Mouse (Mus musculus): ENCODE measurements around the gene Pdk2. TPM values are rescaled to one million over a fixed set of nuclear protein-coding genes. Genes with fewer than 3 reads are reported as not detected.
A peak's percentile ranks its signal among the peaks of the same experiment; 100 is the strongest.

The Pdk2 gene
- polyA plus RNA-seq, 1 experiment from 2014 or later, result 22.7 TPM

DNA sequence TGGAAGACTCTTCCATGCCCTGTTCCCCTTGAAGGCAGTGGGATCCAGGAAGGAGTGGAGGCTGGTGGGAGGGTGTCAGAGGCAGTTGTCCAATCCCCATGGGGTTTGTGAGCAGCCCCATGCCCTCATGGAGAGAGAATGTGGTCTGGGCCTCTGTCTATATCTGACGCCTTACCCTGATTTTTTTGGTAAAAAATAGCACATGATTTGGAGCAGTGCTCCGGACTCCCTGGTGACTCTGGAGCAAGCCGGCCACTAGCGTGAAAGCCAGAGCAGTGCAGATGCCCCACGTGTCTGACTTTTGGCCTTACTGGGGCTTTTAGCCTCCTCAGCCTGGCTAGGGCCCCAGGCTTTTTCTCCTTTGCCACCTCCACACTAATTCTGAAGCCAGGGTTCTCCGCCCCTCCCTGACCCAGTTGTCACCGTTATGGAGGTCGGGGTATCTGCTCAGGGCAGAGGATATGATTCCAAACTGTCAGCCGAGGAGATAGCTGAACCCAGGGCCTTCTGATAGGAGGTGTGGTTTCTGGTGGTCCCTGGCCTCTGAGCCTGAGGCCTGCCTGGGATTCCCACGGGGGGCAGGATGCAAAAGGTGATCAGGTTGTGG is 46.8 kb downstream of the Pdk2 start:
- H3K4me2 ChIP-seq (replicated peaks), result peak overlapping the region; percentile 100
- H3K4me3 ChIP-seq (replicated peaks; ENCODE audit: low read length), result peak overlapping the region; percentile 95
- no peaks in the 10 kb centered on the region for H3K27me3 ChIP-seq (ENCODE audit: control insufficient read depth, insufficient read depth, low read length)
- H3K36me3 ChIP-seq (replicated peaks; ENCODE audit: control insufficient read depth, insufficient read depth), result peaks cover 43% of the 10 kb centered on the region
- peak overlapping the region; percentile 99 for H3K9ac ChIP-seq
- H3K9me3 ChIP-seq (ENCODE audit: control insufficient read depth, low read length), result no peaks in the 10 kb centered on the region
- ATAC-seq (ENCODE audit: low FRiP score), result no peak
- DNase-seq (ENCODE audit: low spot score), result no peak
- H3K27ac ChIP-seq, result no peak overlapping the region
- 38% methylated on average over 10 of the region's 10 CpGs for WGBS
- H3K4me1 ChIP-seq (replicated peaks; ENCODE audit: control insufficient read depth, insufficient read depth, low read length), result peaks cover 51% of the 10 kb centered on the region

DNA sequence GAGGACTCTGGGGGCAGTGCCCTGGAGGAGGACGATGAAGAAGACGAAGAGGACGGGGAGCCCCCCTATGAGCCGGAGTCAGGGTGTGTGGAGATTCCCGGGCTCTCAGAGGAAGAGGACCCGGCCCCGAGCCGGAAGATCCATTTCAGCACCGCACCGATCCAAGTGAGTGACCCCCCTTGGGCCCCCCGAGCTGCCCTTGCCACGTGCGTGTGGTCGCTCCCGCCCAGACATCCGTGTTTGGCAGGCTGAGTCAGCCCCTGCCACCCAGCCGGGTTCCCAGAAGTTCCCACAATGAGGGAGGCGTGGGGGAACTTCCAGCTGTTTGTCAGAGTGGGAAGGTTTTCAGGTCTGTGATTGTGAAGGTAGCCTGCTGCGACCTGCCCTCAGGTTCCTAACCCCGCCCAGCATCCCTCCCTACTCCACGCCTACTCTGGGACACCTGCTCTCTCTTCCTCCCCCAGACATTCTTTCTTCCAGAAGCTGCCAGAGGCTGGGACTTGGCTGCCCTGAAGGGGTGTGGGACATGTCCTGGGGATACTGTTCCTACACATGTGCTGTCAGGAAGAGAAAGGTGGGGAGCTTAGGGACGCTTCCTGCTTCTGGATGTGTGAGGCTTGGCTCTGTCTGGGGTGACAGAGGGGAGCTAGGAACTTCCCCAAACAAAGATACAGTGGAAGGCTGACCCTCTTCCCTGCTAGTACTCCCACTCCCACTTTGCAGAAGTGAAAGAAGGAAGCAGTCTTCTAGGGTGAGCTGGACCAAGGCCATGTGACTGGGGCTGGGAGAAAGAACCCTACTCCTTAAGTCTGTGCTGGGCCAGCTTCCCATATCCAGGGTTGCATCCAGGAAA is 48.2 kb downstream of the Pdk2 start:
- no peaks in the 10 kb centered on the region for H3K27me3 ChIP-seq (ENCODE audit: control insufficient read depth, insufficient read depth, low read length)
- H3K27ac ChIP-seq, result no peak overlapping the region
- no peaks in the 10 kb centered on the region for H3K9me3 ChIP-seq (ENCODE audit: control insufficient read depth, low read length)
- peak overlapping the region; percentile 95 for H3K4me3 ChIP-seq (replicated peaks; ENCODE audit: low read length)
- H3K36me3 ChIP-seq (replicated peaks; ENCODE audit: control insufficient read depth, insufficient read depth), result peaks cover 30% of the 10 kb centered on the region
- DNase-seq (ENCODE audit: low spot score), result no peak
- peak overlapping the region; percentile 99 for H3K9ac ChIP-seq
- peaks cover 58% of the 10 kb centered on the region for H3K4me1 ChIP-seq (replicated peaks; ENCODE audit: control insufficient read depth, insufficient read depth, low read length)
- ATAC-seq (ENCODE audit: low FRiP score), result no peak
- peak overlapping the region; percentile 100 for H3K4me2 ChIP-seq (replicated peaks)
- under 1% methylated on average over 20 of the region's 22 CpGs for WGBS

GRCm38 (mm10) chr11:94992480-94992753 is 48.7 kb downstream of the Pdk2 start:
- H3K4me3 ChIP-seq (replicated peaks; ENCODE audit: low read length), result peak overlapping the region; percentile 95
- no peak for ATAC-seq (ENCODE audit: low FRiP score)
- peak overlapping the region; percentile 99 for H3K9ac ChIP-seq
- H3K4me2 ChIP-seq (replicated peaks), result peak overlapping the region; percentile 100
- 1% methylated on average over 20 of the region's 20 CpGs for WGBS
- no peaks in the 10 kb centered on the region for H3K27me3 ChIP-seq (ENCODE audit: control insufficient read depth, insufficient read depth, low read length)
- peaks cover 24% of the 10 kb centered on the region for H3K36me3 ChIP-seq (replicated peaks; ENCODE audit: control insufficient read depth, insufficient read depth)
- 0 out of 2 replicates have a peak overlapping the region, but pooled peaks have one; percentile 97 for H3K27ac ChIP-seq
- DNase-seq (ENCODE audit: low spot score), result no peak
- peaks cover 58% of the 10 kb centered on the region for H3K4me1 ChIP-seq (replicated peaks; ENCODE audit: control insufficient read depth, insufficient read depth, low read length)
- H3K9me3 ChIP-seq (ENCODE audit: control insufficient read depth, low read length), result no peaks in the 10 kb centered on the region

- Histone ChIP-seq H3K4me2 (replicated peaks) (peak overlapping the region; percentile 100), H3K4me1 (replicated peaks; ENCODE audit: control insufficient read depth, insufficient read depth, low read length) (peaks cover 58% of the 10 kb centered on the region), H3K36me3 (replicated peaks; ENCODE audit: control insufficient read depth, insufficient read depth) (peaks cover 19% of the 10 kb centered on the region), H3K27me3 (ENCODE audit: control insufficient read depth, insufficient read depth, low read length) (no peaks in the 10 kb centered on the region), H3K27ac (peak overlapping the region; percentile 97), H3K9ac (peak overlapping the region; percentile 99), H3K9me3 (ENCODE audit: control insufficient read depth, low read length) (no peaks in the 10 kb centered on the region), H3K4me3 (replicated peaks; ENCODE audit: low read length) (peak overlapping the region; percentile 95)
- ATAC-seq (ENCODE audit: low FRiP score), result no peak
- no peak for DNase-seq (ENCODE audit: low spot score)
- under 1% methylated on average over 98 of the region's 99 CpGs for WGBS
These were observed 49.3 kb downstream of the Pdk2 start for GRCm38 (mm10) chr11:94991641-94992479.

GRCm38 (mm10) chr11:94990749-94991577 is 50.2 kb downstream of the Pdk2 start, which contains the start of gene Ppp1r9b:
Gene Ppp1r9b, plus strand, starts transcription at chr11:94991035.
- Histone ChIP-seq H3K27ac (peak within 1 kb of the TSS; percentile 97), H3K4me1 (replicated peaks; ENCODE audit: control insufficient read depth, insufficient read depth, low read length) (peaks cover 52% of the 10 kb centered on the region), H3K27me3 (ENCODE audit: control insufficient read depth, insufficient read depth, low read length) (no peaks in the 10 kb centered on the region), H3K9ac (peak within 1 kb of the TSS; percentile 99), H3K4me3 (replicated peaks; ENCODE audit: low read length) (peak within 1 kb of the TSS; percentile 95), H3K4me2 (replicated peaks) (peak within 1 kb of the TSS; percentile 100), H3K9me3 (ENCODE audit: control insufficient read depth, low read length) (no peaks in the 10 kb centered on the region), H3K36me3 (replicated peaks; ENCODE audit: control insufficient read depth, insufficient read depth) (0 out of 2 replicates have a peak, but pooled peaks cover 10% of the 10 kb centered on the region)
- DNase-seq (ENCODE audit: low spot score) (peak; percentile 88), ATAC-seq (ENCODE audit: low FRiP score) (peak; percentile 85)
- WGBS, result under 1% methylated on average over 45 of the region's 69 CpGs

DNA sequence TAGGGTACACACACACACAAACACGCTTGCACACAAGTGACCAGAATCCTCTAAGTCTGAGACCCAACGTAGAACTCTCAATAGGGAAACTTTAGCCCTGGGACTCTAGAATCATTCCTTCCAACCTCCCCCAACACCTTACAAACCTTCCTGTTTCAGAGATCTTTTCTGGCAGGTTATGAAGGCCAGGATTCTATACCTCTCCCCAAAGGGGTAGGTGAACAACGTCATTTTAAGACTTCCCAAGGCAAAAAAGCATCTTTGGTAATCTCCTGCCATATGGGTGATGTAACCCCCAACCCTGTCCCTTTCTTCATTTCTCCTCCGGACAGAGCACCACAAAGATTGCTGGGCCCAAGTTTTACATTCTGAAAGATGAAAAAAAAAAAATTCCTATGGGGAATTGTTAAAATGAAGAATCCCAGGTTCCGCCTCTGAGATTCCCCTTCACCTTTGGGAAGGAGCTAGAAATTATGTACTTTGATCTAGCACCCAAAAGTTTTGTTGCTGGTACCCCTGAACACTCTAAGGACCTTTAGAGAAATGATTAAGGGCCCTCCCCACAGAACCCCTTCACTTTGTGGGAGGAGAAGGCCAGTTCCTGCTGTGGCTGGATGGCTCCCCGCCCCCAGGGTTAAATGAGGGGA is 50.9 kb downstream of the Pdk2 start:
- H3K9me3 ChIP-seq (ENCODE audit: control insufficient read depth, low read length), result no peaks in the 10 kb centered on the region
- H3K9ac ChIP-seq, result peak overlapping the region; percentile 99
- 0 out of 2 replicates have a peak, but pooled peaks cover 2% of the 10 kb centered on the region for H3K36me3 ChIP-seq (replicated peaks; ENCODE audit: control insufficient read depth, insufficient read depth)
- H3K27me3 ChIP-seq (ENCODE audit: control insufficient read depth, insufficient read depth, low read length), result no peaks in the 10 kb centered on the region
- ATAC-seq (ENCODE audit: low FRiP score), result no peak
- peaks cover 45% of the 10 kb centered on the region for H3K4me1 ChIP-seq (replicated peaks; ENCODE audit: control insufficient read depth, insufficient read depth, low read length)
- H3K4me3 ChIP-seq (replicated peaks; ENCODE audit: low read length), result peak overlapping the region; percentile 95
- peak overlapping the region; percentile 97 for H3K27ac ChIP-seq
- DNase-seq (ENCODE audit: low spot score), result no peak
- H3K4me2 ChIP-seq (replicated peaks), result peak overlapping the region; percentile 100
- 45% methylated on average over 6 of the region's 6 CpGs for WGBS

GRCm38 (mm10) chr11:94989562-94990017 is 51.6 kb downstream of the Pdk2 start:
- H3K4me1 ChIP-seq (replicated peaks; ENCODE audit: control insufficient read depth, insufficient read depth, low read length), result peaks cover 38% of the 10 kb centered on the region
- WGBS, result 0% methylated on average over 12 of the region's 12 CpGs

More at GRCm38 (mm10) chr11:94989562-94990017, 51.6 kb downstream of the Pdk2 start:
- peak overlapping the region; percentile 97 for H3K27ac ChIP-seq
- peak overlapping the region; percentile 95 for H3K4me3 ChIP-seq (replicated peaks; ENCODE audit: low read length)
- H3K36me3 ChIP-seq (replicated peaks; ENCODE audit: control insufficient read depth, insufficient read depth), result no peaks in the 10 kb centered on the region
- peak overlapping the region; percentile 100 for H3K4me2 ChIP-seq (replicated peaks)
- DNase-seq (ENCODE audit: low spot score) (peak; percentile 91), ATAC-seq (ENCODE audit: low FRiP score) (peak; percentile 78)
- H3K9me3 ChIP-seq (ENCODE audit: control insufficient read depth, low read length), result no peaks in the 10 kb centered on the region
- H3K9ac ChIP-seq, result peak overlapping the region; percentile 99
- no peaks in the 10 kb centered on the region for H3K27me3 ChIP-seq (ENCODE audit: control insufficient read depth, insufficient read depth, low read length)

All from hindbrain, embryonic 14.5 days (tissue).